Mouse (Mus musculus): ENCODE measurements around the gene Platr17.

Platr17 gene

DNA sequence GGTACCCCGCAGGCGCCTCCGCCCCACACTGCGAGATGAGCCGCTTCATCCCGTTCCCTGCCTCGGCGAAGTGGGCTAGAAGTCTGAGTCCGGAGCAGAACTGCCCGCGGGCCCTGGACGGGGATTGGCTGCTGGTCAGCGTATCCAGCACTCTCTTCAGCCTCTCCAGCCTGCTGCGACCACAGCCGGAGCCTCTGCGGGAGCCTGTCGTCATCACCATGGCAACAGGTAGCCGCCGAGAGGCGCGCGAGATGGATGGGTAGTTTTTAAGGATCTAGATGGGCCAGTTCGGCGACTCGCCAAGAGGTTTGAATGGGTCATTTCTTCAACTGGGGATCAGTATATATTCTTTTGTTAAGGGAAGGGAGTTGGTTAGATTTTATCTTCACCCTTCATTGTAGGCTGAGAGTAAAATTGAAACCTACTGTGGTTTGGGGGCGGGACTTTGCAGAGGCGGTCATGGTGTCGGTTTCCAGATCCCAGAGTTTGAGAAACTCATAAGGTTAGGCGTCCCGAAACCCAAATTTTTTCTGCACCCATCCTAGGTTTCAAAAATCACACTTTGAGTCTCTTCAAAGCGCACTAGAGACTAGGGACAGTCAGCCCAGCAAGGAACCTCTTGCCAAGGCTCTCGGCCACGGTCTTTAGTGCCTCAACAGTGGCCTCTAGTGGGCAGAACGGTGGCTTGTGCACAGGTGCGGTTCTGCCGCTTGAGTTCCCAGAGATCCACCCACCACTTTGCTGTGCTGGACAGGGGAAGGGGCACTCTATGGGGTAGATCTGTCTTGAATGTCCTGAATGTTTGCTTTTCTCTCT, 15.6 kb downstream of the Platr17 start:
- peak; percentile 91 to 92 for DNase-seq

DNA sequence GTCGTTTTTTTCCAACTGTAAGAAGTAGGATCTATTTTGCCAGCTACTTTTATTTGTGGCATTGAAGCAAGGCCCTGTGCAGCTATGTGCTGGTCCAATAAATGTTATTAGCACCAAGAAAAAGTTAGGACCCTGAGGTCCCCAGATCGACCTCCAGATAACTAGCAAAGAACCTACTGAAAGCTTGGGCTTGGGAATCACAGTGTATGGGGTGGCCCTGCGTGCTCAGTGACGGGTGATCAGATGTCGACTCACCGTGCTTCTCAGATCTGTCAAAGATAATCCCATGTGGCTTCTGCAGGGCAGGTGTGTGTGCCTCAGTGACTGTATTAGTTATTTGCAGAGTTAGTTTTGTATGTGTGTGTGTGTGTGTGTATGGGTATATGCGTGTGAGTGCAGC, 16.4 kb downstream of the Platr17 start:
- no peak for DNase-seq

DNA sequence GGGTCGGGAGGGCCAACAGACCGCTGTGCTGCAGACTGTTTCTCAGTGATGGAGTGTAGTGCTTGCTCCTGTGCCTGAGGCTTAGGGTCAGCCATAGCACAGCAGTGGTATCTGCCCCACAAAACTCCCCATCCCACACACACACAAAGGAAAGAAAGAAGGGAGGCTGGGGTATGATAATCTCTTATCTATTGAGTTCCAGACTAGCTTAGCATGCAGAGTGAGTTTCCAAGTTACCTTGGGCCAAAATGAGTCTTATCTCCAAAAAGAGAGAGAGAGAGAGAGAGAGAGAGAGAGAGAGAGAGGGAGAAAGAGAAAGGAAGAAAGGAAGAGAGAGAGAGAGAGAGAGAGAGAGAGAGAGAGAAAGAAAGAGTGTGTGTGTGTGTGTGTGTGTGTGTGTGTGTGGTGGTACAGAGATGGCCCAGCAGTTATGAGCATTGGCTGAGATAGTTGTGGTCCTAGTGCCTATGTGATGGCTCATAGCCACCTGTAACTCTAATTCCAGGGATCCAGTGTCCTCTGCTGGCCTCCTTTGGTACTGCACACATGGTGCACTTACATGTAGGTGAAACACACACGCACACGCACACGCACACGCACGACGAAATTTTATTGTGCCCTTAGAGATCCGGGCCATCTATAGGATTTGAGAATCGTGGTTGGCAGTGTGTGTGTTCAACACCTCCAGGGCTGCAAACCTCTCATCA, 19.8 kb downstream of the Platr17 start:
- no peak for DNase-seq

DNA sequence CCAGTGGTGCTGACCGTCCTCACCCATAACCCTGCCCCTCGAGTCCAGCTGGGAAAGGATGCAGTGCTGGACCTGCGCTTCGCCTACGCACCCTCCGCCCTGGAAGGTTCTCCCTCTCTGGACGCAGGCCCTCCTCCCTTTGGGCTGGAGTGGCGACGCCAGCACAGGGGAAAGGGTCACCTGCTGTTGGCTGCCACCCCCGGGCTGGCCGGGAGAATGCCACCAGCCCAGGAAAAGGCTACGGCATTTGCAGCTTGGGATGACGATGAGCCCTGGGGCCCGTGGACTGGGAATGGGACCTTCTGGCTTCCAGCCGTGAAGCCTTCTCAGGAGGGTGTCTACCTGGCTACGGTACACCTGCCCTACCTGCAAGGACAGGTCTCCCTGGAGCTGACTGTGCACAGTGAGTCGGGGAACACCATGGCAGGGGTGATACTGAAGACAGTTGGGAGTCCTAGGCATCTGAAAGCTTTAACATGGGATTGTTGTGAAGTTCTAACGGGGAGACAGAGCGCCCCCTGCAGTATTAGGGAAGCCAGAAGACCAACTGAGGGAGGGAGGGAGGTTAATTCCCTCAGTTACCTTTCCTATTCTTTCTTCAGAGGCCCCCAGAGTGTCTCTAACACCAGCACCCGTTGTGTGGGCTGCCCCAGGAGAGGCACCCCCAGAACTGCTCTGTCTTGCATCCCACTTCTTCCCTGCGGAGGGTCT, 20.6 kb downstream of the Platr17 start:
- DNase-seq: peak in 1 of 2 experiments; percentile 5

DNA sequence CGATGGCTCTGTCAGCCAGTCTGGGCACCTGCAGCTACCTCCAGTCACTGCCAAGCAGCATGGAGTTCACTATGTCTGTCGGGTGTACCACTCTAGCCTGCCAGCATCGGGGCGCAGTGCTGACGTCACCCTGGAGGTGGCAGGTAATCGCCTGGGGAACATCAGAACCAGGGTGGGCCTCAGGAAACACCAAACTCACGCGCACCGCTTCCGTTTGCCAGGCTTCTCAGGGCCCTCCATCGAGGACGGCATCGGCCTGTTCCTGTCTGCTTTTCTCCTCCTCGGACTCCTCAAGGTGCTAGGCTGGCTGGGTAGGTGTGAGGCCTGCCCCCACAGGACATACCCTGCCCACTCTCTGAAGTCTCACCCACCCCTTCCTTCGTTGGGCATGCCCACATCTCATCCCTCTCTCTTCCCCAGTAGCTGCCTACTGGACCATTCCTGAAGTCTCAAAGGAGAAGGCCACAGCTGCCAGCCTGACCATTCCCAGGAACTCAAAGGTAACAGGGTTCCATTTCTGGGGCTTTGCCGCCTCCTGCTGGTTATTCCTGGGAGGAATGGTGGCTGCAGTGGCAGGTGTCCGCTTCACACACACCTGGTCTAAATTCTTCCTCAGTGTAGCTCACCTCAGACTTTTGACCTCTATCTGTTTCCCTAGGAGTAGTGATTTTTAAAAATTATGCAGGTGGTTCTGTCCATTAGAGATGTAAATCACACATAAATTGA, 21.4 kb downstream of the Platr17 start:
- no peak for DNase-seq

DNA sequence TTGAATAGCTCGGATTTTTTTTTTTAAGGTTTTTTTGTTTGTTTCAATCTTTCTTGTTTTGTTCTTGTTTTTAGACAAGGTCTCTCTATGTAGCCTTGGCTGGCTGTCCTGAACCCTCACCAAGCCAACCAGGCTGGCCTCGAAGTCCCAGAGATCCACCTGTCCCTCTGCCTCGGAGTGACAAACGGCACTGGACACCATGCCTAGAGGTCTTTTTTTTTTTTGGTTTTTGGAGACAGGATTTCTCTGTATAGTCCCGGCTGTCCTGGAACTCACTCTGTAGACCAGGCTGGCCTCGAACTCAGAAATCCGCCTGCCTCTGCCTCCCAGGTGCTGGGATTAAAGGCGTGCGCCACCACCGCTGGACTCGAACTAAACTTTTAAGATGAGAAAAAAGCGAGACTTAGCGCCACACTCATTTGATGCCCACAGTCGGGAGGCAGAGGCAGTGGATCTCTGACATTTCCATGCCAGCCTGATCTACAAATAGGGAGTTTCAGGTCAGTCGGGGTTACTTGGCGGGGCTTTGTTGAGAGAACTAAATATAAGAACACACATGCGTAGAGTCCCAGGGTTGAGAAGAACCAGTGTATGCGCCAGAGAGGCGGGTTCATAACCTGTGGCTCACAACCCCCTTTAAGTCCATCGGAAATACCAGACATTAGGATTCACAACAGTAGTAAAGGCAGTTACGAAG, 23.5 kb downstream of the Platr17 start:
- no peak for DNase-seq

DNA sequence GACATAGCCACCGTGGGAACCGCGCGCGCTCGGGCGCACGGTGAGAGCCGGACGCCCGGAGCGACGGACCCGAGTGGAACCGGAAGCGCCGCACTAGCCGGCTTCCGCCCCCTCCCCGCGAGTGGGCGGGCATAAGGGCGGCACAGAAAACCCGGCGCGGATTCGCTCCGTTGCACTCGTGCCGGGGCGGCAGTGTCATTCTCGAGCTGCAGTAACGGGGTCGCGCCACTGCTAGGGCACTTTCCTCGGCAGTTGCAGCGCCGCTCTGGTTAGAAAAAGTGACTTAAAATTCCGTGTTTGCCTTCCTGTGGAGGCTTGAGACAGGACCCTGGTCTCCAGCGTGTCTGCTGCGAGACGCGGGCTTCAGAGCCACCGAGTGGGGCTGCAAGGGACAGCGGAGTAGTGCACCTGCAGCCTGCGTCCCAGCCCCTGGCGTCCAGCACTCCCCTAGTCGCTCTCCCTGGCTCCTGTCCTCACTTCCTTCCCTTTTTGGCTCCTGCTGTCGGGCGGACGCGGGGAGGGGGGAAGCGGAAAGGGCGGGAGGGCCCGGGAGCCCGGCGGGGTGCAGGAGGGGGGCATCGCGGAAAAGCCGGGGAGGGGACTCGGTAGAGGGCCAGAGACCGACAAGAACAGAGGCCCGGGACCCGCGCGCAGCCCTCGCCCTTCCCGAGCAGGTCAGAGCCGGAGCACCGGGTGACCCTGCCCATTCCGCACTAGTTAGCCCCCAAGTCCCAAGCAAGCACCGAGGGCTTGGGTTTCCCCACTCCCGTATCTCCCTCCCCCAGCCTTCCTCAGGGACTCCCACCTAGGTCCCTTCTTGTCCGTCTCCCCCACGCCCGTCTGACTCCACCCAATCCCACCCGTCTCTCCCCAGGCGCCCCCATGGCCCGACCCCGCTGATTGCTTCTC, 24.7 kb downstream of the Platr17 start, which contains the start of gene Rgl2:
Gene Rgl2, plus strand, starts transcription at position 173 of the 909 bp plus-strand sequence.
- DNase-seq: peak; percentile 87 to 98

DNA sequence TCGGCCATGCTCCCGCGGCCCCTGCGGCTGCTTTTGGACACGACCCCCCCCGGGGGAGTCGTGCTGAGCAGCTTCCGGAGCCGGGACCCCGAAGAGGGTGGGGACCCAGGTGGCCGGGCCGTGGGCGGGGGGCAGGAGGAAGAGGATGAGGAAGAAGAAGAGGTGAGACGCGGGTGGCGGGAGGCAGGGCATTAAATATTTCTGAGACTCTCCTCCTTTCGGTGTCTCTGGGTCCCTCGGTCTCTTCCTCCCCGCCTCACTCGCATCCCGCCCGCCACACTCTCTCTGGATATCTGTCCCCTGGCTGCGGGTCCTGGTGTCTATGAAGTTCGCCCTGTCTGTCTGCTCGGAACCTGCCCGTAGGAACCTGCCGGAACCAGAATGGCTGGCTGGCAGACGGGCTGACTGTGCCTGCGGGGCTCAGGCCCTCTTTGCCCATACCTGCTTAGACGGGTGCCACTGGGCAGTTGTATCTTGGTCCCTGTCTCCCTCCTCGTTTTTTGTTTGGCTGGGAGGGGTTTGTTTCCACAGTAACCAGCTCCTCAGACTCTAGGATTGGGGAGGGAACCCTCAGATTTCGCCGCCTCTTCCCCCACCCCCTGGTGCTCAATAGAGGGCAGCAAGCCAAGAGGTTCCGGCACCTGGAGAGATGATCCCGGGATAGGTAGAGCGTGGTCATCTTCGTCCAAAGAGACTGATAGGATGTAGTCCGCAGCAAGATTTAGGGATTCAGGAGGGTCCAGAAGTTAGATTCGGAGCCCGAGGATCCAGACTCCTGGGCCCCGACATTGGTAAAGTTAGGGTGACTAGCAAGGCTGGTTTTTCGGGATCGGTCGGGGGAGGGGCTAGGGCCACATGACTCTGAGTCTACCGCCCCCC, 25.6 kb downstream of the Platr17 start:
- peak; percentile 65 to 67 for DNase-seq

DNA sequence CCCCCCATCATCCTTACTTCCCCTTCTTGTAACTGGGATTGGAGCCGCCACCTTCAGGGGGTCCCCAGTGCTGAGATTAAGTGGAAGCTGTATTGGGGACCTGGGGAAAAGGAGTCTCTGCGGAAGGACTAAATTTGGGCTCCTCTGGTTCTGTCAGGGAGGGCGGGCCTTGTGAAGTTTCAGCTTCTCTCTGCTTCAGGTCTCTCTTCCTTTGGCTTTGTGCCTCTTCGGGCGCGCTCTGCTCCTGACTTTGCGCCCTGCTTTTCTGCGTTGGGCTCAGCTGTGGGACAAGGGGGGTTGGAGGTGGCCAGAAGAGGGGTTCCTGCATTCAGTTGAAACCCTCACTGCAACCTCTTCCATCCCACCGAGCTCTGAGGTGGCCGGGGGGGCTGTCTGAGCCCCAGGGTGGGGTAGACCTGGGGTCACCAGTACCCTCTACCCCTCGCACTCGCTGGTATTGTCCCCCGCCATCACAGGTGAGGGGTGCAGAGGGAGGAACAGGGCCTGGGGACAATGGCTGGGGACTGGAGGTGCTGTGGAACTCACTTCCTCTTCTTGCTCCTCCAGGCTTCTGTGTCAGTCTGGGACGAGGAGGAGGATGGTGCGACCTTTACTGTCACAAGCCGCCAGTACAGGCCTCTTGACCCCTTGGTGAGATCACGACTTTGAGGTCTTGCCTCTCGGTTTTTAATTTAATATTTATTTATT, 26.4 kb downstream of the Platr17 start:
- DNase-seq: no peak

DNA sequence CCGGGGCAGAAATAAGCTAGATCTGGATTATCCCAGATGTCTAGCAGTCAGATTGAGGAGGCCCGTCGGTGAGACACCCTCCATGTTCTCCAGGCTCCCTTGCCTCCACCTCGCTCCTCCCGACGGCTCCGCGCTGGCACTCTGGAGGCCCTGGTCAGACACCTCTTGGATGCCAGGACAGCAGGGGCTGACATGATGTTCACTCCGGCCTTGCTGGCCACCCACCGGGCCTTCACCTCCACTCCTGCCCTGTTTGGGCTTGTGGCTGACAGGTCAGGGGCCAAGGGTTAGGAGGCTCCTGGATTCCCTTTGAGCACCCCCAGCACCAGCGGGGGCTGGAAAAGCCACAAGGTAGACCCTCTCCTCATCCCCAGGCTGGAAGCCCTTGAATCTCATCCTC, 27.0 kb downstream of the Platr17 start:
- no peak for DNase-seq

DNA sequence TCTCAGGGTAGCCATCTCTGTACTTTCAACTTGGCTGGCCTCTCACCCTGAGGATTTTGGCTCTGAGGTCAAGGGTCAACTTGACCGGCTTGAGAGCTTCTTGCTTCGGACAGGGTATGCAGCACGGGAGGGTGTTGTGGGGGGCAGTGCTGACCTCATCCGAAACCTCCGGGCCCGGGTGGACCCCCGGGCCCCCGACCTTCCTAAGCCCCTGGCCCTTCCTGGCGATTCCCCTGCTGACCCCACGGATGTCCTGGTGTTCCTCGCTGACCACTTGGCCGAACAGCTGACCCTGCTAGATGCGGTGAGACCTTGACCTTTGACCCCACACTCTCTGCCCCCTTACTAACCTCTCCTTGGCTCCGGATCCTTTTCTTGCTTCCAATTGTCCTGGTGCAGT, 27.5 kb downstream of the Platr17 start:
- no peak for DNase-seq

DNA sequence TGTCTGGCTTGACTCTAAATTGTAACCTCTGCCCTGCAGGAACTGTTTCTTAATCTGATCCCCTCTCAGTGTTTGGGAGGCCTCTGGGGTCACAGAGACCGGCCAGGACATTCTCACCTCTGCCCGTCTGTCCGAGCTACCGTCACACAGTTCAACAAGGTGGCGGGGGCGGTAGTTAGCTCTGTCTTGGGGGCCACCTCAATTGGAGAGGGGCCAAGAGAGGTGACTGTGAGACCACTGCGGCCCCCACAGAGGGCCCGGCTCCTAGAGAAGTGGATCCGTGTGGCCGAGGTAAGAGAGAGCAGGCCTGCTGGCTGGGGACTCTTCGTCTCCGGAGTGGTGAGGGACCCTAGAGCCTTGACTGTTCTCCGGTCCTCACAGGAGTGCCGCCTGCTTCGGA, 28.0 kb downstream of the Platr17 start:
- no peak for DNase-seq

DNA sequence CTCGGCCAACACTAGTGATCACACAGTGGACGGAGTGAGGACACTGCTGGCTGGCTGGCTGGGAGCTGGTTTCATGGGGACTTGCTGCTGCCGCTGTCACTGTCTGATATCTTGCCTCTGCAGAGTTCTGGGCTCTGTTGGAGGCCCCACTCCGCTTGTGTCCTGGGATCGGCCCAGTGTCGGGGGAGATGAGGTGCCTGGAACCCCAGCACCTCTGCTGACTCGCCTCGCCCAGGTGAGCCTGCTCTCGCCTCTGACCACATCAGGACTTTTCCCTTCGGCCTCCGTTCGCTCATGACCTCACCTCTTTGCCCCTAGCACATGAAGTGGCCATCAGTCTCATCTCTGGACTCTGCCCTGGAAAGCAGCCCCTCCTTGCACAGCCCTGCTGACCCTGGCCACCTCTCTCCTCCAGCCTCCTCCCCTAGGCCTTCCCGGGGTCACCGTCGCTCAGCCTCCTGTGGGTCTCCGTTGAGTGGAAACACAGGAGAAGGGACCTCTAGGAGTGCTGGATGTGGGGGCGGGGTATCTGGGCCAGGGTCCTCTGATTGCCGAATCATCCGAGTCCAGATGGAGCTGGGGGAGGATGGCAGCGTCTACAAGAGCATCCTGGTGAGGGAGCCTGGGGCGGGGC, 30.6 kb downstream of the Platr17 start:
- no peak for DNase-seq

DNA sequence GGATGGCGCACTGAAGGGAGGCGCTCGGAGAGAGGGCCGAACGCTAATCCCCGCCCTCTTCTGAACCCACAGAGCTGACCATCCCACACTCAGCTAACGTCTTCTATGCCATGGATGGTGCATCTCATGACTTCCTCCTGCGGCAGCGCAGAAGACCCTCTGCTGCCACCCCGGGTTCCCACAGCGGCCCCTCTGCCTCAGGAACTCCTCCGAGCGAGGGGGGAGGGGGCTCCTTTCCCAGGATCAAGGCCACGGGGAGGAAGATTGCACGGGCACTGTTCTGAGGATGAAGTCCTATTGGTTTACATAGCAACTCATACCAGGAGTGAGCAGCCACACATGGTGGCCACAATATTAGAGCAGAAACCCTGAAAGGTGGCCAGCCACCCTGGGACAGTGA, 32.1 kb downstream of the Platr17 start:
- no peak for DNase-seq

DNA sequence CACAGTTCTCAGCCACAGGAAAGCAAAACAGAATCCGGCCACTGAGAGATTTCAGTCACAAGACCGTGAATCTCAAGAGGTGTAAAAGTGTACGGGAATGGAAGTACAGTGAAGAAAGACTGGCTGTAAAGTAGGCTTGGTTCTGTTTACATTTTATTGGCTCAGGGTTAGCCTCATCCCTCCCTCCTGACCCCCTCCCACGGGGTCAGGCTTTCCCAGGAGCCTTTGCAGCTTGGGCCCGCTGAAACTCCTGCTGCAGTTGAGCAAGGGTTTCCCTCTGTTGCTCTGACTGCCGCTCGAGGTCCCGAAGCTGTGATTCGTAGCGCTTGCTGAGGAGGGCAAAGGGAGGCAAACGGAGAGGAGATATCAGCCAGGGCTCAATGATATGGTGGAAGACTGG, 33.8 kb downstream of the Platr17 start:
- no peak for DNase-seq

DNA sequence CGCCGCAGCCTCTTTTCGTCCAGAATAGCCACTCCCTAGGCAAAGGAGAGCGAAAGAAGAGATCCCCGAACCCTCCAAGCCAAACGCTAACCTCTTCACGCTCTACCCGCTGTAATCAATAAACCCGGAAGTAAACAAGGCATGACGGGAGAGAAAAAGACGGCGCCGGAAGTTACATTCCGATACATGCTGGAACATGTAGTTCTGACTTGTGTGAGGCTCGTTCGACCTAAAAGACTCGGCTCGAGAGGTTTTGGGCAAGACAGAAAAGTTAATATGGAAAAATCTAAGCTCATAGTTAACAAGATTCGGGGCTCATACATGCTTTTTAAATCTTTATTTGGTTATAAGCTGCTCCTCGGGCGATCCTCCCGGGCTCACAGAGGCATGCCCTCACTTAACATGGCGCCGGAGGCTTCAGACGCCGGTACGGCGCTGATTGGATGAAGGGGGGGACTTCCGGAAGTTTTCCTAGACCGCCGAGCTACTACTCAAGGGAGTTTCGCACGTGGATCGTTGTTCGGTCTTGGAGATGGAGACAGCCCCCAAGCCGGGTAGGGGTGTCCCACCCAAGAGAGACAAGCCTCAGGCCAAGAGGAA, 35.4 kb downstream of the Platr17 start, which contains the start of the genes Pfdn6 and Wdr46:
Gene Pfdn6, minus strand, starts transcription at position 138 of the 600 bp plus-strand sequence.
Gene Wdr46, plus strand, starts transcription at position 455 of the 600 bp plus-strand sequence.
- DNase-seq: peak; percentile 88

DNA sequence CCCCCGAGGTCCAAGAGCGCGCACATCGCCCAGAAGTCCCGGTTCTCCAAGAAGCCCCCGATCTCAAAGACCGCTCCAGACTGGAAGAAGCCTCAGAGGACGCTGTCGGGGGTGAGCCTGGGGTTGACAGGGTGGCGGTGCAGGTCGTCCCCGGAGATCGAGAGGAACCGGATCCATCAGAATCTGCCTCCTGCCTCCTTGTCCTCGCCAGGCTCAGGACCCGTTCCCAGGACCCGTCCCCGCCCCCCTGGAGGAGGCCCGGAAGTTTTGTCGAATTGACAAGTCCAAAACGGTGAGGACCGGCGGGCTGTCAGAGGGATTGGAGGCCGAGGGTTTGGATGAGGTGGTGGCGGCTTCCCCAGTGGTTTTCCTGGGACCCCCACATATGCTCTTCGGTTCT, 36.0 kb downstream of the Platr17 start:
- no peak for DNase-seq

DNA sequence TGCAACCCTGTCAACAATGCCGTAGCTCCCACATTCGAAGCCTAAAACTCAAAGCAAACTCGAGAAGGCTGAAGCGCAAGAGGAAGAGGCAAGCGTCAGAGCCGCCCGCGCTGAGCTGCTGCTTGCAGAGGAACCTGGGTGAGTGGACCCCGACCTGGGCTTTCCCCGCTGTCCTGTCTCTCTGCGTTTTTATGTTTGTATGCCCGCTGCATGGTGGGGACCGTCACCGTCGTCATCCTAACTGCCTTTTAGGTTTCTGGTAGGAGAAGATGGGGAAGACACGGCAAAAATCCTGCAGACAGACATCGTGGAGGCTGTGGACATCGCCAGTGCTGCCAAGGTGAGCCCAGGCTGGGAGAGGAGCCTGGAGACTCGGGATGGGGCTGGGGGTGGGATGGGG, 36.4 kb downstream of the Platr17 start:
- DNase-seq: no peak

Measured in cerebellum, adult 18-20 months (tissue).